Mouse (Mus musculus): ENCODE measurements at regions not wholly inside any gene's neighbourhood (a gene's known extent, or its start where the extent isn't known, plus 50 kb on each side); places are given as distances from the start of the nearest gene placed in this dataset.

- DNase-seq (ENCODE audit: extremely low spot score in 1 of 2, low spot score in 2 of 2): no peak
- no peak overlapping the region for H3K4me3 ChIP-seq
- no peak for TF ChIP-seq CTCF (IDR thresholded peaks at IDR 0.05)
- no peak overlapping the region for H3K27ac ChIP-seq
- intact Hi-C loops (cut with DNase I): no loop called here
Observed at GRCm38 (mm10) chr1:90454263-90454662, 148.5 kb upstream of the Cops8 start.

GRCm38 (mm10) chr1:90457396-90457795 lies 145.4 kb upstream of the Cops8 start:
- no peak for DNase-seq (ENCODE audit: extremely low spot score in 1 of 2, low spot score in 2 of 2)
- Histone ChIP-seq H3K4me3 (no peak overlapping the region), H3K27ac (no peak overlapping the region)
- intact Hi-C loops (cut with DNase I): no loop called here
- no peak for TF ChIP-seq CTCF (IDR thresholded peaks at IDR 0.05)

GRCm38 (mm10) chr1:90458176-90458575 lies 144.6 kb upstream of the Cops8 start:
- intact Hi-C loops (cut with DNase I): no loop called here
- H3K4me3 ChIP-seq: no peak overlapping the region
- DNase-seq (ENCODE audit: extremely low spot score in 1 of 2, low spot score in 2 of 2): no peak
- TF ChIP-seq CTCF (IDR thresholded peaks at IDR 0.05): no peak
- no peak overlapping the region for H3K27ac ChIP-seq

GRCm38 (mm10) chr1:90461699-90462098 lies 141.1 kb upstream of the Cops8 start:
- TF ChIP-seq CTCF (IDR thresholded peaks at IDR 0.05): peak; percentile 40
- DNase-seq (ENCODE audit: extremely low spot score in 1 of 2, low spot score in 2 of 2): peak; percentile 23 to 24
- no peak overlapping the region for H3K4me3 ChIP-seq
- H3K27ac ChIP-seq: no peak overlapping the region
- intact Hi-C loops (cut with DNase I): no loop called here

- intact Hi-C loops (cut with DNase I): no loop called here
- TF ChIP-seq CTCF (IDR thresholded peaks at IDR 0.05): no peak
- H3K4me3 ChIP-seq: no peak overlapping the region
- no peak overlapping the region for H3K27ac ChIP-seq
- no peak for DNase-seq (ENCODE audit: extremely low spot score in 1 of 2, low spot score in 2 of 2)
Observed at GRCm38 (mm10) chr1:90463302-90463701, 139.5 kb upstream of the Cops8 start.

GRCm38 (mm10) chr1:90467646-90468045 lies 135.1 kb upstream of the Cops8 start:
- Histone ChIP-seq H3K4me3 (no peak overlapping the region), H3K27ac (no peak overlapping the region)
- no peak for DNase-seq (ENCODE audit: extremely low spot score in 1 of 2, low spot score in 2 of 2)
- TF ChIP-seq CTCF (IDR thresholded peaks at IDR 0.05): no peak
- intact Hi-C loops (cut with DNase I): no loop called here

GRCm38 (mm10) chr1:90470996-90471395 lies 131.8 kb upstream of the Cops8 start:
- no peak overlapping the region for H3K27ac ChIP-seq
- no peak for DNase-seq (ENCODE audit: extremely low spot score in 1 of 2, low spot score in 2 of 2)
- intact Hi-C loops (cut with DNase I): no loop called here
- H3K4me3 ChIP-seq: no peak overlapping the region
- TF ChIP-seq CTCF (IDR thresholded peaks at IDR 0.05): no peak

- intact Hi-C loops (cut with DNase I): no loop called here
- TF ChIP-seq CTCF (IDR thresholded peaks at IDR 0.05): no peak
Observed at GRCm38 (mm10) chr1:90471806-90472205, 131.0 kb upstream of the Cops8 start.

GRCm38 (mm10) chr1:90475060-90475813 lies 127.5 kb upstream of the Cops8 start:
- DNase-seq (ENCODE audit: extremely low spot score in 1 of 2, low spot score in 2 of 2): no peak
- no peak for TF ChIP-seq CTCF (IDR thresholded peaks at IDR 0.05)
- Histone ChIP-seq H3K27ac (no peak overlapping the region), H3K4me3 (no peak overlapping the region)
- intact Hi-C loops (cut with DNase I): no loop called here

More at GRCm38 (mm10) chr1:90471806-90472205, 131.0 kb upstream of the Cops8 start:
- no peak for DNase-seq (ENCODE audit: extremely low spot score in 1 of 2, low spot score in 2 of 2)
- Histone ChIP-seq H3K4me3 (no peak overlapping the region), H3K27ac (no peak overlapping the region)

GRCm38 (mm10) chr1:90476556-90477243 lies 126.1 kb upstream of the Cops8 start:
- intact Hi-C loops (cut with DNase I): no loop called here
- Histone ChIP-seq H3K4me3 (no peak overlapping the region), H3K27ac (no peak overlapping the region)
- no peak for DNase-seq (ENCODE audit: extremely low spot score in 1 of 2, low spot score in 2 of 2)
- no peak for TF ChIP-seq CTCF (IDR thresholded peaks at IDR 0.05)

GRCm38 (mm10) chr1:90478839-90479238 lies 123.9 kb upstream of the Cops8 start:
- no peak overlapping the region for H3K4me3 ChIP-seq
- no peak for DNase-seq (ENCODE audit: extremely low spot score in 1 of 2, low spot score in 2 of 2)

GRCm38 (mm10) chr1:90481247-90481646 lies 121.5 kb upstream of the Cops8 start:
- intact Hi-C loops (cut with DNase I): no loop called here

More at GRCm38 (mm10) chr1:90478839-90479238, 123.9 kb upstream of the Cops8 start:
- H3K27ac ChIP-seq: no peak overlapping the region
- intact Hi-C loops (cut with DNase I): no loop called here
- TF ChIP-seq CTCF (IDR thresholded peaks at IDR 0.05): peak; percentile 22

More at GRCm38 (mm10) chr1:90481247-90481646, 121.5 kb upstream of the Cops8 start:
- no peak overlapping the region for H3K27ac ChIP-seq
- no peak overlapping the region for H3K4me3 ChIP-seq
- no peak for TF ChIP-seq CTCF (IDR thresholded peaks at IDR 0.05)
- DNase-seq (ENCODE audit: extremely low spot score in 1 of 2, low spot score in 2 of 2): no peak
